Comparison of ENCODE assay signal across 8 mouse cellular contexts in the genomic region with DNA sequence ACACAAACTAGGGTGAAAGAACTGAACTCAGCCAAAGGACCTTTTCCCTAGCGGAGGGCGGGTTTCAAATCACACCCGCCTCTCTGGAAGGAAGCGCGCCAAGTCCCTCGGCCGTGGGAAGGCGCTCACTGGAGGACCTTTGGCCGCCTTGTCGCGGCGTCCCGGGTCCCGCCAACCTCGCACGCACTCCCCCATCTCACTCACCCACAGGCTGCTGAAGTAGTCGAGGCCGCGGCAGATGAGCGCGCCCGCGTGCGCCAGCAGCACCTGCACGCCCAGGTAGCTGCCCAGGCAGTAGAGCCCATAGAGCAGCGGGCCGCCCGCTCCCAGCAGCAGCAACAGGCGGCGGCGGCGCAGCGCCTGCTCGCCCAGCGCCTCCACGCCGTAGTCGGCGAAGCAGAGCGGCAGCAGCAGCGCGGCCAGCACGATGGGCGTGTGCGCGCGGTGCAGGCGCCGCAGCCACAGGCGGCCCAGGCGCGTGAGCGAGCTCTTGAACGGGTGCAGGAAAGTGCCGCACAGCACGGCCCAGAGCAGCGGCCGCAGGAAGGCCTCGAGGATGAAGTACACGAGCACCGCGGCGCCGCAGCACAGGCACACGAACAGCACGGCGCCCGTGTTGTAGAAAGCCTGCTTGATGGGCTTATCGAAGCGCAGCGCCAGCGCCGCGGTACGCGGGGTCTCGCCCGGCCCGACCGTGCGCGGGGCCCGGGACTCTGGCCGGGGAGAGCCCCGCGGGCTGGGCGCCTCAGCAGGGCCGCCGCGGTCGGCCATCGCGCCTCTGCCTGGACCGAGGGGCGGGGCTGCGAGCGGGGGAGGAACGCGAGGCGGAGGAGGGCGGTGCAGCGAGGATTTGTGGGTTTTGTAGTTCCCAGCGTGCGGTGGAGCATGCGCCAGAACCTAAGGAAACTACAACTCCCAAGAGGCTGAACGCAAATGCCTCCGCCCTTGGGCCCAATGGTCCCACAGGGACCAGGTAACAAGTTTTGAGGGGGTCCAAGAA. TPM values are rescaled to one million over a fixed set of nuclear protein-coding genes. Genes with fewer than 3 reads are reported as not detected.
DNase-seq lines count a peak whose midpoint lies in the region; ATAC-seq and TF ChIP-seq lines count a peak whose summit lies in the region.

Tmem245 (minus strand) TSS at position 797 of the 1,000 bp plus-strand sequence.

- TF ChIP-seq EP300 in lung, postnatal 0 days (IDR thresholded peaks at IDR 0.05): no peak

- H3K27ac ChIP-seq in hindbrain, embryonic 10.5 days: peak within 1 kb of the TSS; percentile 96
- peak within 1 kb of the TSS; percentile 92 for H3K27ac ChIP-seq in lung, postnatal 0 days (ENCODE audit: low read length)

- H3K4me2 ChIP-seq in lung, postnatal 0 days (replicated peaks; ENCODE audit: low read depth, low read length): peak within 1 kb of the TSS; percentile 95

- TF ChIP-seq CTCF in lung, postnatal 0 days (IDR thresholded peaks at IDR 0.05): 0 out of 2 replicates have a peak, but pooled peaks have one; percentile 7

- under 1% methylated on average over 107 of the region's 107 CpGs for WGBS in hindbrain, embryonic 10.5 days
- under 1% methylated on average over 101 of the region's 107 CpGs for WGBS in lung, postnatal 0 days

- H3K4me1 ChIP-seq in hindbrain, embryonic 10.5 days (replicated peaks): peaks cover 46% of the 10 kb centered on the region
- peaks cover 14% of the 10 kb centered on the region; the same call in 1 of the 2 replicates for H3K4me1 ChIP-seq in lung, postnatal 0 days (ENCODE audit: insufficient read depth, low read depth, low read length)

- H3K9me3 ChIP-seq in hindbrain, embryonic 10.5 days: no peaks in the 10 kb centered on the region
- no peaks in the 10 kb centered on the region for H3K9me3 ChIP-seq in lung, postnatal 0 days (ENCODE audit: low read length)

- ATAC-seq in frontal cortex, adult (ENCODE audit: low TSS enrichment): peak; percentile 83
- ATAC-seq in lung, postnatal 0 days: peak; percentile 90

- H3K4me3 ChIP-seq in hindbrain, embryonic 10.5 days: peak within 1 kb of the TSS; percentile 81
- peak within 1 kb of the TSS; percentile 92 for H3K4me3 ChIP-seq in lung, postnatal 0 days (ENCODE audit: low read depth, low read length)

- H3K9ac ChIP-seq in lung, postnatal 0 days (replicated peaks; ENCODE audit: low read depth): peak within 1 kb of the TSS; percentile 84

- no peaks in the 10 kb centered on the region for H3K36me3 ChIP-seq in hindbrain, embryonic 10.5 days
- no peaks in the 10 kb centered on the region for H3K36me3 ChIP-seq in lung, postnatal 0 days (ENCODE audit: insufficient read depth, low read length)

- DNase-seq in MN1 (ENCODE audit: low spot score): peak; percentile 91
- peak; percentile 94 for DNase-seq in cerebellum, adult 9-10 months
- peak; percentile 92 for DNase-seq in hindbrain, embryonic 10.5 days (ENCODE audit: low spot score)
- DNase-seq in layer of hippocampus, adult 9-11 months: peak; percentile 94
- DNase-seq in lung, postnatal 0 days (ENCODE audit: low spot score): peak; percentile 99
- DNase-seq in ovary, postnatal 14 days (ENCODE audit: low spot score): peak; percentile 88
- peak; percentile 94 for DNase-seq in thymus, postnatal 14 days

- no peaks in the 10 kb centered on the region for H3K27me3 ChIP-seq in hindbrain, embryonic 10.5 days (ENCODE audit: insufficient read depth, poor library complexity, severe bottlenecking)
- no peaks in the 10 kb centered on the region for H3K27me3 ChIP-seq in lung, postnatal 0 days (replicated peaks; ENCODE audit: insufficient read depth, low read length)

RNA-seq across cellular contexts. Expression of gene Tmem245, which starts in this region (rescaled TPM):
- polyA plus RNA-seq in hindbrain, embryonic 10.5 days (2016; fragmentation: Nextera tagmentation; extraction: Ambion mirVana): 10.8 and 13.4 TPM in 2 replicates
- polyA plus RNA-seq in lung, postnatal 0 days (2015; fragmentation: Nextera tagmentation; extraction: Ambion mirVana): 12.6 and 16.7 TPM in 2 replicates

Comparison
In these comparisons a context has a peak if more than half of its experiments do, and no peak if none do; other contexts are left out.
1. Peak in every context shown above with its lines: DNase-seq, ATAC-seq, H3K4me3 ChIP-seq and H3K27ac ChIP-seq.